Mouse (Mus musculus) cerebellum, adult 8-10 months (tissue): ENCODE data around the gene Aoah.

Source experiments
- DNase-seq: peaks from one replicate; pipeline ENCODE4 v3.0.0; 2022

The Aoah gene

GRCm38 (mm10) chr13:21082686-21083085, 288.8 kb downstream of the Aoah start:
- no peak for DNase-seq
